Mouse (Mus musculus) CH12.LX (cell line): ENCODE measurements at regions not wholly inside any gene's neighbourhood (a gene's known extent, or its start where the extent isn't known, plus 50 kb on each side); places are given as distances from the start of the nearest gene placed in this dataset.

Source experiments
- DNase-seq: peaks from one replicate; pipeline ENCODE4 v3.0.0-alpha.2; 2013; ENCODE audit errors: extremely low read depth
- H3K27ac ChIP-seq: 2 replicates; pipeline ENCODE4 v1.5.1; 2012; ENCODE audit warnings: low read depth, mild to moderate bottlenecking, control low read depth, moderate library complexity; ENCODE audit not compliant: insufficient read depth
- H3K27me3 ChIP-seq: replicated peaks from 2 replicates; pipeline ENCODE3; 2012; ENCODE audit warnings: inconsistent platforms
- H3K36me3 ChIP-seq, 2 experiments: replicated peaks in 1 of 2; 2 replicates each; pipeline versions ENCODE3 to v1.6.1; 2012; ENCODE audit warnings: inconsistent platforms in 1 of 2, low read length in 1 of 2, mild to moderate bottlenecking in 1 of 2, mixed read lengths in 1 of 2, moderate library complexity in 1 of 2; ENCODE audit not compliant: control insufficient read depth in 1 of 2, insufficient read depth in 1 of 2
- H3K4me1 ChIP-seq, 2 experiments: 2 replicates each; pipeline ENCODE4 v1.6.1; 2012; ENCODE audit warnings: inconsistent platforms in 1 of 2, moderate library complexity in 1 of 2; ENCODE audit not compliant: insufficient read depth in 2 of 2, control insufficient read depth in 1 of 2
- H3K4me2 ChIP-seq: 2 replicates; pipeline ENCODE4 v1.6.1; 2012; ENCODE audit warnings: low read depth, mild to moderate bottlenecking, control low read depth; ENCODE audit not compliant: poor library complexity, insufficient read depth, severe bottlenecking
- H3K4me3 ChIP-seq, 3 experiments: fragments of 150-350 bp in 1 of 3; sonication (generic) in 1 of 3; replicated peaks in 1 of 3; 2 replicates each; pipeline versions ENCODE3 to v1.5.1; 2011 to 2012; ENCODE audit warnings: low read depth in 2 of 3, low read length in 2 of 3, mild to moderate bottlenecking in 2 of 3, moderate library complexity in 2 of 3, control low read depth in 1 of 3, improper control_type of control experiment in 1 of 3, inconsistent platforms in 1 of 3, mixed read lengths in 1 of 3; ENCODE audit not compliant: poor library complexity in 1 of 3
- H3K79me2 ChIP-seq: replicated peaks from 2 replicates; pipeline ENCODE4 v1.6.1; 2012; ENCODE audit warnings: mild to moderate bottlenecking, moderate library complexity; ENCODE audit not compliant: control insufficient read depth, poor library complexity, insufficient read depth, severe bottlenecking; ENCODE audit errors: extremely low read depth
- H3K9ac ChIP-seq: 2 replicates; pipeline ENCODE4 v1.6.1; 2012; ENCODE audit warnings: low read depth, mild to moderate bottlenecking, control low read depth, moderate library complexity; ENCODE audit not compliant: insufficient read depth
- H3K9me3 ChIP-seq: replicated peaks from 2 replicates; pipeline ENCODE3; 2012; ENCODE audit warnings: low read length, inconsistent platforms, mixed read lengths
- BHLHE40 ChIP-seq: IDR thresholded peaks from 2 replicates; pipeline ENCODE4 v1.6.1; 2011; ENCODE audit warnings: mild to moderate bottlenecking, low read depth, low read length, improper control_type of control experiment
- CHD1 ChIP-seq: IDR thresholded peaks from 2 replicates; pipeline ENCODE4 v1.6.1; 2012; ENCODE audit warnings: low read depth, low read length, improper control_type of control experiment, inconsistent platforms
- E2F4 ChIP-seq: IDR thresholded peaks from 2 replicates; pipeline ENCODE4 v1.6.1; 2011; ENCODE audit warnings: low read depth, low read length, improper control_type of control experiment; ENCODE audit not compliant: insufficient replicate concordance
- ELF1 ChIP-seq: IDR thresholded peaks from 2 replicates; pipeline ENCODE4 v1.6.1; 2014; ENCODE audit warnings: low read depth, mild to moderate bottlenecking, inconsistent platforms, low read length, improper control_type of control experiment
- EP300 ChIP-seq: IDR thresholded peaks from 2 replicates; pipeline ENCODE4 v1.6.1; 2011; ENCODE audit warnings: low read length, improper control_type of control experiment
- ETS1 ChIP-seq: conservative IDR thresholded peaks from 2 replicates; pipeline ENCODE4 v1.6.1; 2012; ENCODE audit warnings: low read depth, mild to moderate bottlenecking, inconsistent platforms, low read length, improper control_type of control experiment, moderate library complexity
- GABPA ChIP-seq: IDR thresholded peaks from 2 replicates; pipeline ENCODE4 v1.6.1; 2012; ENCODE audit warnings: low read depth, low read length, improper control_type of control experiment, inconsistent platforms; ENCODE audit not compliant: insufficient replicate concordance
- IRF4 ChIP-seq: IDR thresholded peaks from 2 replicates; pipeline ENCODE4 v1.6.1; 2014; ENCODE audit warnings: low read depth, mild to moderate bottlenecking, inconsistent platforms, low read length, improper control_type of control experiment
- JUN ChIP-seq: IDR thresholded peaks from 2 replicates; pipeline ENCODE4 v1.6.1; 2011; ENCODE audit warnings: low read depth, mild to moderate bottlenecking, low read length, improper control_type of control experiment, moderate library complexity; ENCODE audit not compliant: insufficient read depth
- KAT2A ChIP-seq: IDR thresholded peaks from 2 replicates; pipeline ENCODE4 v1.6.1; 2012; ENCODE audit warnings: low read length, improper control_type of control experiment, inconsistent platforms; ENCODE audit not compliant: insufficient replicate concordance
- MXI1 ChIP-seq: IDR thresholded peaks from 2 replicates; pipeline ENCODE4 v1.6.1; 2011; ENCODE audit warnings: mild to moderate bottlenecking, low read depth, low read length, improper control_type of control experiment
- NELFE ChIP-seq: IDR thresholded peaks from 2 replicates; pipeline ENCODE4 v1.6.1; 2011; ENCODE audit warnings: low read depth, low read length, improper control_type of control experiment
- NRF1 ChIP-seq: IDR thresholded peaks from 2 replicates; pipeline ENCODE4 v1.6.1; 2014; ENCODE audit warnings: low read depth, mild to moderate bottlenecking, inconsistent platforms, low read length, improper control_type of control experiment, moderate library complexity
- PAX5 ChIP-seq: IDR thresholded peaks from 2 replicates; pipeline ENCODE4 v1.6.1; 2012; ENCODE audit warnings: low read length, inconsistent platforms, mixed read lengths
- POLR2A ChIP-seq: IDR thresholded peaks from 2 replicates; pipeline ENCODE4 v1.6.1; 2011; ENCODE audit warnings: low read depth, mild to moderate bottlenecking, improper control_type of control experiment, low read length
- RAD21 ChIP-seq: IDR thresholded peaks from 2 replicates; pipeline ENCODE4 v1.6.1; 2011; ENCODE audit warnings: low read depth, mild to moderate bottlenecking, low read length, improper control_type of control experiment, moderate library complexity
- TCF12 ChIP-seq: IDR thresholded peaks from 2 replicates; pipeline ENCODE4 v1.6.1; 2014; ENCODE audit warnings: low read depth, mild to moderate bottlenecking, inconsistent platforms, low read length, improper control_type of control experiment
- UBTF ChIP-seq: IDR thresholded peaks from 2 replicates; pipeline ENCODE4 v1.6.1; 2012; ENCODE audit warnings: low read depth, mild to moderate bottlenecking, inconsistent platforms, low read length, improper control_type of control experiment, moderate library complexity
- USF1 ChIP-seq: IDR thresholded peaks from 2 replicates; pipeline ENCODE4 v1.6.1; 2014; ENCODE audit warnings: low read depth, mild to moderate bottlenecking, inconsistent platforms, low read length, improper control_type of control experiment
- ZC3H11A ChIP-seq: IDR thresholded peaks from 2 replicates; pipeline ENCODE4 v1.6.1; 2012; ENCODE audit warnings: low read depth, mild to moderate bottlenecking, inconsistent platforms, low read length, improper control_type of control experiment
- ZMIZ1 ChIP-seq: IDR thresholded peaks from 2 replicates; pipeline ENCODE4 v1.6.1; 2012; ENCODE audit warnings: low read depth, mild to moderate bottlenecking, inconsistent platforms, low read length, improper control_type of control experiment
- ZNF384 ChIP-seq: IDR thresholded peaks from 2 replicates; pipeline ENCODE4 v1.6.1; 2012; ENCODE audit warnings: low read depth, low read length, improper control_type of control experiment, inconsistent platforms
- dilution Hi-C: fragments of 300-500 bp; cut with MboI; formaldehyde crosslinking; loops from 2 replicates; pipeline ENCODE4 v1.14.3; 2020; ENCODE audit warnings: low sequenced_read_pairs; ENCODE audit not compliant: extremely low pct_unique_long_range_greater_than_20kb, extremely low pct_ligation_motif_present
- in situ Hi-C: fragments of 300-500 bp; cut with MboI; formaldehyde crosslinking; loops from 3 replicates; pipeline ENCODE4 v1.14.3; 2019; ENCODE audit warnings: low sequenced_read_pairs, low pct_ligation_motif_present, low pct_unique_long_range_greater_than_20kb, mixed read lengths

- in situ Hi-C loops = no loop called here
- DNase-seq = no peak
- no peaks in the 10 kb centered on the region for H3K36me3 ChIP-seq
- H3K4me3 ChIP-seq = no peak overlapping the region
- no peaks in the 10 kb centered on the region for H3K9me3 ChIP-seq
- no peaks in the 10 kb centered on the region for H3K27me3 ChIP-seq
- TF ChIP-seq E2F4 (no peak), NELFE (no peak), POLR2A (no peak), ZC3H11A (no peak), USF1 (no peak), EP300 (no peak), UBTF (no peak), IRF4 (no peak)
- TF ChIP-seq, all 38 proteins: peak for 0
- Histone ChIP-seq H3K9ac (no peak overlapping the region), H3K27ac (no peak overlapping the region), H3K4me1 (no peaks in the 10 kb centered on the region), H3K79me2 (no peaks in the 10 kb centered on the region), H3K4me2 (no peak overlapping the region)
- dilution Hi-C loops = no loop called here
Measured at GRCm38 (mm10) chr1:83803345-83804041, 395.5 kb upstream of the Sphkap start.

- no peaks in the 10 kb centered on the region for H3K36me3 ChIP-seq
- H3K4me2 ChIP-seq = no peak overlapping the region
- H3K79me2 ChIP-seq = no peaks in the 10 kb centered on the region
- dilution Hi-C loops = no loop called here
- no peaks in the 10 kb centered on the region for H3K27me3 ChIP-seq
- no peak overlapping the region for H3K4me3 ChIP-seq
- TF ChIP-seq CHD1 = no peak
- TF ChIP-seq ETS1 = no peak
- TF ChIP-seq KAT2A = no peak
- TF ChIP-seq JUN = no peak
- no peak for TF ChIP-seq POLR2A
- no peak for TF ChIP-seq MXI1
- TF ChIP-seq ZMIZ1 = no peak
- no peak for TF ChIP-seq ZNF384
- no peak for TF ChIP-seq TCF12
- TF ChIP-seq EP300 = no peak
- TF ChIP-seq USF1 = no peak
- TF ChIP-seq RAD21 = no peak
- no peak for TF ChIP-seq PAX5
- no peak for TF ChIP-seq BHLHE40
- no peak for TF ChIP-seq ELF1
- no peak for TF ChIP-seq NRF1
- no peak for TF ChIP-seq GABPA
- H3K4me1 ChIP-seq = no peaks in the 10 kb centered on the region
- in situ Hi-C loops = no loop called here
- H3K9me3 ChIP-seq = no peaks in the 10 kb centered on the region
- H3K9ac ChIP-seq = no peak overlapping the region
- no peak overlapping the region for H3K27ac ChIP-seq
- no peak for DNase-seq
Measured at GRCm38 (mm10) chr1:83801759-83802158, 393.8 kb upstream of the Sphkap start.
